Mouse (Mus musculus) adipose tissue, adult 10 weeks (tissue): ENCODE results near the gene Bbs4. TPM values are rescaled to one million over a fixed set of nuclear protein-coding genes. Genes with fewer than 3 reads are reported as not detected.

ENCODE experiments used
- polyA plus RNA-seq: library from polyadenylated mRNA; stranded (reverse); fragments of 350-450 nt; fragmentation: Illumina TruSeq; extraction: RNeasy Lipid Tissue Mini Kit (QIAGEN cat#74804); gene quantifications from one replicate; pipeline ENCODE4 v1.2.3, GENCODE M21; 2014; ENCODE audit warnings: low read depth, low replicate concordance

The Bbs4 gene
- 11.2 TPM for polyA plus RNA-seq

DNA sequence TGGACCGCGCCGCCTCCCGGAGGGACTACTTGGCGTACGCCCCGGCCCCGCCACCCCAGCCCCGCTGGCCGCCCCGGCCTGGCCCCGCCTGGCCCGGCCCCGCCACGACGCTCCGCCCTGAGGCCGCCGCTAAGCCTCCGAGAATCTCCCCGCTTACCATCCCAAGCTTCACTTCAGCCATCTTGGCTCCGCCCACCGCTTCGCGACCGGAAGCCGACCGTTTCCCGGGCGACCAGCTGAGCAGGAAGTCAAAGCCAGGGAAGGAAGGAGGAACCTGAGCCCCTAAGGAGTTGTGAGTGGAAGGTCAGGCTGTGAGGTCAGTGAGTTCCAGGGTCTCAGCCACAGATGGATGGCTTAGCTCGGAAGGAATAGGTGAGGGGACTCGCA lies at the start of gene Bbs4:
Bbs4 (minus strand) TSS at position 256 of the 387 bp plus-strand sequence.

DNA sequence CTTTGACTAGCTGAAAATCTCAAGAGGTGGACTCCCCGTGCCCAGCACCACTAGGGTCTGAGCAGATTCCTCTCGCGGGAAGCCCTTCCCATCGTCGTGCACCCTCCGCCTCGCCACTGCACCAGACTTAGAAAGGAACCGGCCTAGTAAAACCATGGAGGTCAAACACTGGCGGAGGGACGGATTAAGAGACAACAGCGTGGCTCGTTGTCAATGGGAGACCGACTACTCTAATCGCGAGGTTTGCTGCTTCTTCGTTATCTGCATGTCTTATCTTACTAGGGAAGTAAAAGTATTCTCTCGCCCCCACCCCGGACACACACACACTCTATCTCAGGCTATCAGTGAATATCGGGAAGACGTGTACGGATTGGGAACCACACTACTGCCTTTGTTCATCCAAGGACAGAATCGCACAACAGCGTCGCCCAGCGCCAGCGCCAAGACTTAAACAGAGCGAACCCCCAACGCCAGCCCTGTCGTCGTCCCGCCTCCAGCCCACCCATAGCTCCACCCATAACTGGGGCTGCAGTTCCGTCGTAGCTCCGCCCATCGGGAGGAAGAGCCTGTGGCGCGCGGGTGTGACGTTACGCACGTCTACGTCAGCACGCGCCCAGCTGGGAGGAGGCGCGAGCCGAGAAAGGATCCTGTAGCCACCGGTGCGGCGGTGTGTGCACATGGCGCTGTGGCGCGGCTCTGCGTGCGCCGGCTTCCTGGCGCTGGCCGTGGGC lies 62.2 kb downstream of the Bbs4 start, which contains the start of gene Adpgk:
Adpgk (plus strand) TSS at position 602 of the 731 bp plus-strand sequence.

Other genes with a start within 250 kb of the Bbs4 start
- 24.6 TPM for gene Adpgk, start 62.0 kb downstream of the Bbs4 start, polyA plus RNA-seq
- 37.5 TPM for gene Arih1, start 133.1 kb upstream of the Bbs4 start, polyA plus RNA-seq
- gene Hexa, start 186.0 kb upstream of the Bbs4 start, polyA plus RNA-seq = 116 TPM
- 2.3 TPM for gene Tmem202, start 186.3 kb upstream of the Bbs4 start, polyA plus RNA-seq
- gene Celf6, start 224.4 kb upstream of the Bbs4 start, polyA plus RNA-seq = not detected